Mouse (Mus musculus): ENCODE measurements around the gene Fxyd1. TPM values are rescaled to one million over a fixed set of nuclear protein-coding genes. Genes with fewer than 3 reads are reported as not detected.
A peak's percentile ranks its signal among the peaks of the same experiment; 100 is the strongest.

Gene Fxyd1
- polyA plus RNA-seq, 1 experiment: 119 TPM

DNA sequence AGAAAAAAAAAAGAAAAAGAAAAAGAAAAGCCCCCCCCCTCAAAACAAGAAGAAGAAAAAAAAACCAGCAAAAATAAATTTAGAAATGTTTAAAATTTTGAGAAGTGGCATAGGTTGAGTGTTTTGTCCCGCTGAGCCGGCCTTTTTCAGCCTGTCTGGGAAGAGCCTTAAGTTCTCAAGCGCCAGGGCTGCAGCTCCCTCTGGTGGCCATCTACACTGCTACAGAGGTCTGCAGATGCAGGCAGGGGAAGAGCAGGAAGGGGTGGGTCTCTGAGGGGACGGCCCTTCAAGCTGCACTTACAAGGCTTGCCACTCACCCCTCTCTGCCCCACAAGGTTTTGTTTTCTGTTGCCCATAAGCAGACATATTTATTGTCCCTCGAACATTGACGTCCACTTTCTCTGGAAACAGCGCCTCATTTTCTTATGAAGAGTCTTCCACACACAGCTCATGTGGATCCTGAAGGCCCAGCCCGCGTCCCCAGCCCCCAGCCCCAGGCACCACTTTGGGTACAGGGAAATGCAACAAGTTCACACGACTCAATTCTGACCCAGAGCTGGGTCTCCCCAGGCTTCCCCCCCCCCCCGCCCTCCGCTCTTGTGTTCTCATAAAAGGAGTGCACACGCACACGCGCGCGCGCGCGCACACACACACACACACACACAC is 40.7 kb upstream of the Fxyd1 start:
- DNase-seq: peak; percentile 94
- H3K4me1 ChIP-seq (ENCODE audit: control insufficient read depth, insufficient read depth, low read length): no peaks in the 10 kb centered on the region
- H3K27ac ChIP-seq (ENCODE audit: insufficient read depth, low read depth, low read length): no peak overlapping the region
- no peak overlapping the region for H3K4me3 ChIP-seq (ENCODE audit: insufficient read depth, low read depth, low read length)
- TF ChIP-seq CTCF (conservative IDR thresholded peaks at IDR 0.05; ENCODE audit: insufficient read depth, insufficient read length, low read depth, low read length) (peak; percentile 94), POLR2A (IDR thresholded peaks at IDR 0.05; ENCODE audit: low read depth, low read length) (no peak)
- H3K27me3 ChIP-seq (replicated peaks; ENCODE audit: control insufficient read depth, insufficient read depth, low read length): no peaks in the 10 kb centered on the region
- 40% methylated on average over 20 of the region's 20 CpGs for WGBS
- no peaks in the 10 kb centered on the region; the same call in 1 of the 2 replicates for H3K36me3 ChIP-seq (ENCODE audit: control insufficient read depth, insufficient read depth, low read length)

DNA sequence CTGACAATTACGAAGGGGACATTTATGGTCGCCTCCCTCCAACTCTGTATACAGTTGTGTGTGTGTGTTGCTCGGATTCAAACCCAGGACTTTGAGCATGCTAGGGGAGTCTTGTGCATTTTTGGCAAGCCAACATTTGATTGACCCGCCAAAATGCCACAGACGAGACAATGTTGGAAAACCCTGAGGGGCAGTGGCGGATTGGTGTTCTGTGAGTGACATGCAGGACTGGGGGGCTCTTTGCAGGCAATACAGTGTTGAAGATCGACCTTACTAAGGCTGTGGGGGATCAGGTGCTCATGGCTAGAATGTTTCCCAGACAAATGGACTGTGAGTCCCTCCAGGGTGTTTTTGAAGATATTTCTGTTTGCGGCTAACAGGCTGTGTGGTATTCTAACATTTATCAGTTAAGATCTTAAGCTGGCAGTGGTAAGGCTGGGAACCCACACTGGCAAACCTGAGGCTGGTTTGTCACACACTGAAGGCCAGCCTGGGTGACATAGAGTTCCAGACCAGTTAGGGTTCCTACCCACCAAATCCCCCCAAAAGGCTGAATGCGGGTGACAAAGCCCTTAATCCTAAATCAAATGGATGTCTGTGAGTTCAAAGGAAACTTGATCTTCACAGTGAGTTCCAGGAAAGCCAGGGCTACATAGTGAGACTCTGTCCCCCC is 40.0 kb upstream of the Fxyd1 start:
- no peaks in the 10 kb centered on the region for H3K27me3 ChIP-seq (replicated peaks; ENCODE audit: control insufficient read depth, insufficient read depth, low read length)
- H3K4me3 ChIP-seq (ENCODE audit: insufficient read depth, low read depth, low read length): no peak overlapping the region
- TF ChIP-seq POLR2A (IDR thresholded peaks at IDR 0.05; ENCODE audit: low read depth, low read length) (no peak), CTCF (conservative IDR thresholded peaks at IDR 0.05; ENCODE audit: insufficient read depth, insufficient read length, low read depth, low read length) (no peak)
- no peak for DNase-seq
- no peaks in the 10 kb centered on the region for H3K4me1 ChIP-seq (ENCODE audit: control insufficient read depth, insufficient read depth, low read length)
- H3K27ac ChIP-seq (ENCODE audit: insufficient read depth, low read depth, low read length): no peak overlapping the region
- no peaks in the 10 kb centered on the region; the same call in 1 of the 2 replicates for H3K36me3 ChIP-seq (ENCODE audit: control insufficient read depth, insufficient read depth, low read length)
- 78% methylated on average over 9 of the region's 9 CpGs for WGBS

DNA sequence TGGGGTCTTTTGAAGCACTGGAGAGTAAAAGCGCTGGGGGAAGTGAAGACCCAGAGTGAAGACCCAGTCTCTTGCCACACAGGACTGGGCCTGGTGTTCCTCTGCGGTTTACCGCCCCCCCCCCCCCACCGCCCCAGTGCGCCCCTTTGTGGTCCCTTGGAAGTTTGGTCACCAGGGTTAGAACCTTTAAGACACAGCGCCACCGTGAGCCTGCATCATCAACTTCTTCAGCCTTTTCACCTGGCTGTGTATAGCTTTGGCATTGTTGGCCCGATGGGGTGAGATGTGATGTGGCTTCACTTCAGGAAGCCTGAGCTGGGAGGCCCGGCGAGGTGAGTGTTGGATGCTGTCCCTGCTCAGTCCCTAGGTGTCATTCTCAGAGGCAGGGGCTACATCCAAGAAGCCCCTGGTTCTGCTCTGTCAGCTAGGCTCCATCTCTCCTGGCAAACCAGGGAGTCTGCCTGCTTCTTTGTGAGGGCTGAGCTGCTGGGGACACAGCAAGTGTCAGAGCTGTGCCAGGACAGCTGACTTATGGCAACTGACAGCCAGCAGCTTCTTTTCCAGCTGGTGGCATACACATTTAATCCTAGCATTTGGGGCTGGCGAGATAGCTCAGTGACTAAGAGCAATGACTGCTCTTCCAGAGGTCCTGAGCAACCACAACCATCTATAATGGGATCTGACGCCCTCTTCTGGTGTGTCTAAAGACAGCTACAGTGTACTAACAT is 37.9 kb upstream of the Fxyd1 start:
- 43% methylated on average over 12 of the region's 12 CpGs for WGBS
- no peaks in the 10 kb centered on the region for H3K27me3 ChIP-seq (replicated peaks; ENCODE audit: control insufficient read depth, insufficient read depth, low read length)
- H3K4me3 ChIP-seq (ENCODE audit: insufficient read depth, low read depth, low read length): no peak overlapping the region
- no peaks in the 10 kb centered on the region; the same call in 1 of the 2 replicates for H3K36me3 ChIP-seq (ENCODE audit: control insufficient read depth, insufficient read depth, low read length)
- TF ChIP-seq POLR2A (IDR thresholded peaks at IDR 0.05; ENCODE audit: low read depth, low read length) (no peak), CTCF (conservative IDR thresholded peaks at IDR 0.05; ENCODE audit: insufficient read depth, insufficient read length, low read depth, low read length) (peak; percentile 35; the same call in 1 of the 2 replicates)
- H3K4me1 ChIP-seq (ENCODE audit: control insufficient read depth, insufficient read depth, low read length): no peaks in the 10 kb centered on the region
- no peak for DNase-seq
- no peak overlapping the region for H3K27ac ChIP-seq (ENCODE audit: insufficient read depth, low read depth, low read length)

DNA sequence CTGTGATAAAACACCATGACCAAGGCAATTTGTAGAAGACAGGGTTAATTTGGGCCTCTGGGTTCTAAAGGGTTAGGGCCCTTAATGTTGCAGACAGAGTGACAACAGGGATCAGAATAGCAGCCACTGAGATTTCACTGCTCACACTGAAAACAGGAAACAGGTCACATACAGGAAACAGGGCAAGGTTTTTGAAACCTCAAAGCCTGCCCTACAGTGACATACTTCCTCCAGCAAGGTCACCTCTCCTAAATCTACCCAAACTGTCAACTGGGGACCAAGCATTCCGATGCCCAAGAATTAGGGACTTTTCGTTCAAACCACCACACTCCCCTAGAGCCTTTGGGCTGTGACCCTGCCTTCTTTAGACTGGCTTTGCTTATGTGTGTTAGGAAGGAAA is 32.7 kb upstream of the Fxyd1 start:
- 59% methylated on average over 2 of the region's 2 CpGs for WGBS
- no peak for DNase-seq
- H3K27ac ChIP-seq (ENCODE audit: insufficient read depth, low read depth, low read length): no peak overlapping the region
- no peaks in the 10 kb centered on the region for H3K27me3 ChIP-seq (replicated peaks; ENCODE audit: control insufficient read depth, insufficient read depth, low read length)
- H3K4me1 ChIP-seq (ENCODE audit: control insufficient read depth, insufficient read depth, low read length): no peaks in the 10 kb centered on the region
- H3K4me3 ChIP-seq (ENCODE audit: insufficient read depth, low read depth, low read length): no peak overlapping the region
- H3K36me3 ChIP-seq (ENCODE audit: control insufficient read depth, insufficient read depth, low read length): no peaks in the 10 kb centered on the region
- no peak for TF ChIP-seq POLR2A (IDR thresholded peaks at IDR 0.05; ENCODE audit: low read depth, low read length)
- TF ChIP-seq CTCF (conservative IDR thresholded peaks at IDR 0.05; ENCODE audit: insufficient read depth, insufficient read length, low read depth, low read length): no peak

DNA sequence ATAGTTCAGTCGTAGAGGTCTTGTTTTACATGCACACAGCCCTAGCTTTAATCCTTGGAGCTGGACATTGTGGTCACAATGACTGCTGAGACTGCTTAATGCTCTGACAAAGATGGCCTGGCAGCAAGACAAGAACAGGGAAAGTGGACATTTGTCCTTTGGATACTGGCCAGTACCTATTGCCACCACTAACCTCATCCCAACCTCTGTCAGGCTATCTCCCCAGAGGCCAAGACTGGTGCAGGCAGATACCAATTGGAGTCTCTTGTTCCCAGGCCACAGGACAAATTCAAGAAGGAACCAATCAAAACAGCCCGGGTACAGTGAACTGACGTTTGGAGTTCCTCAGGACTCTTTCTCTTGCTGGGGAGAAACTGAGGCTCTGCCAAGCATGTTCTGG is 31.2 kb upstream of the Fxyd1 start:
- H3K27me3 ChIP-seq (replicated peaks; ENCODE audit: control insufficient read depth, insufficient read depth, low read length): no peaks in the 10 kb centered on the region
- DNase-seq: no peak
- TF ChIP-seq POLR2A (IDR thresholded peaks at IDR 0.05; ENCODE audit: low read depth, low read length) (no peak), CTCF (conservative IDR thresholded peaks at IDR 0.05; ENCODE audit: insufficient read depth, insufficient read length, low read depth, low read length) (no peak)
- no peak overlapping the region for H3K4me3 ChIP-seq (ENCODE audit: insufficient read depth, low read depth, low read length)
- H3K4me1 ChIP-seq (ENCODE audit: control insufficient read depth, insufficient read depth, low read length): no peaks in the 10 kb centered on the region
- H3K36me3 ChIP-seq (ENCODE audit: control insufficient read depth, insufficient read depth, low read length): no peaks in the 10 kb centered on the region
- 71% methylated on average over 3 of the region's 3 CpGs for WGBS
- no peak overlapping the region for H3K27ac ChIP-seq (ENCODE audit: insufficient read depth, low read depth, low read length)

DNA sequence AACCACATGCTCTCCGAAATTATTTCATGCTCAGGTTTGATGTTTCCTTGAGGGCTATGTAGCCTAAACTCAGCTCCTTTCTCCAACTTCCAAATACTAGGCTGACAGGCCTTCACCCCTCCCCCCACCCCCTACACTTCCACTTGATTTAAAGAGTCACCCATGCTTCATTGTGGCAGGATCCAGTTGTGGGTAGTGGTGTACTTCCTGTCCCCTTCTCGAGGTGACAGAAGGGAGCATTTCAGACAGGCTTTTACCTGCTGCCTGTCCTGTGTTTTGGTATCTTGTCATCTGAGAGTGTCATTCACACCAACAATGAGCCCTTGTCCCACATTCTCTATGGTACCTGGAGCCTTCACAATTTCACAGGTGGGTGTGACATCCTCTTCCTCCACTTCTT is 30.3 kb upstream of the Fxyd1 start:
- no peaks in the 10 kb centered on the region for H3K36me3 ChIP-seq (ENCODE audit: control insufficient read depth, insufficient read depth, low read length)
- DNase-seq: no peak
- 45% methylated on average over 2 of the region's 2 CpGs for WGBS
- TF ChIP-seq CTCF (conservative IDR thresholded peaks at IDR 0.05; ENCODE audit: insufficient read depth, insufficient read length, low read depth, low read length) (no peak), POLR2A (IDR thresholded peaks at IDR 0.05; ENCODE audit: low read depth, low read length) (no peak)
- H3K27me3 ChIP-seq (replicated peaks; ENCODE audit: control insufficient read depth, insufficient read depth, low read length): no peaks in the 10 kb centered on the region
- H3K27ac ChIP-seq (ENCODE audit: insufficient read depth, low read depth, low read length): no peak overlapping the region
- no peak overlapping the region for H3K4me3 ChIP-seq (ENCODE audit: insufficient read depth, low read depth, low read length)
- no peaks in the 10 kb centered on the region for H3K4me1 ChIP-seq (ENCODE audit: control insufficient read depth, insufficient read depth, low read length)
